Mouse (Mus musculus) megakaryocyte progenitor cell, adult 5-6 weeks (primary cell): ENCODE results near the gene Rab3d. TPM values are rescaled to one million over a fixed set of nuclear protein-coding genes. Genes with fewer than 3 reads are reported as not detected.
"Not testable (repeated sequence)": the region's sequence is repeated elsewhere in the genome, so short reads cannot be mapped to it uniquely, and the experiment has no call there.

Source experiments
- ATAC-seq: replicated peaks from 2 replicates; pipeline ENCODE4 v1.8.0; 2016; ENCODE audit warnings: mild to moderate bottlenecking, moderate TSS enrichment, inconsistent platforms; ENCODE audit not compliant: poor library complexity
- total RNA-seq, 2 experiments: library from RNA; stranded (forward) in 1 of 2; stranded (reverse) in 1 of 2; fragments of 157-497, 149-512 nt in 1 of 2; fragments of 200-1000 nt in 1 of 2; gene quantifications; 2 replicates each; pipeline versions ENCODE4 v1.2.3 to v1.2.4; 2015 to 2017

Gene Rab3d
- total RNA-seq, 2 experiments from 2014 or later = 14.5 to 37.3 TPM

DNA sequence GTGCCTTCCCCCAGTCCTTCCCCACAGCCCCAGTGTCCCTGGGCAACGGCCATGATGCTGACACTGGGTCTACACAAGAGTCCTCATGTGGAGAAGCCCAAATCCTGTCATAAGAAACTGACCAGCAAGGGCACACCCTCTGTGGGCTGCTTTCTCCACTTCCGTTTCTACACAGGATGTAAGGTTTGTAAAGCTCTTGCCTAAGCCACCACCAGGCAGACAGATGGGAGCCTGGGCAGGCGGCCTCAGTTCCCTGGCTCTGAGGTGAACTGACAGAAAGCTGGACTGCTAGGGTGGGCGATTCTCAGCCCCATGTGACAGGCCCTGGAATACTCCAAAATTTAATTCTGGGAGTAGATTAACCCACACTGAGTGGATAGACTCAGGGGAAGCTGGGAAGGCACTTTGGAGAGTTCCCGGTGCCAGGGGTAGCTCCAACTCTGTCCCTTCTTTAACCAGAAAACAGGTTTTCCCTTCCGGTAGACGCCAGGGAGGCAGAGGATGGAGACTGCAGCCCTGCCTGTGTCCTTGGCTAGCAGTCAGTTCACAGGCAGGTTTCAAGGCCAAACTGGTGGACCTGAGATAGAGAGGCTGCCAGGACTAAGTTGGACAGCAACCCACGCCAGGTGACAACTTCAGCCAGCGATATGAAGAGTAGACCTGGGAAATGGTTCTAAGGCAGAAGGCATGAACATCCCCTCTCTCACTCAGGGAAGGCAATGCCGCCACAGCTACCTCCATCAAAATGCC, 8.3 kb downstream of the Rab3d start:
- peak; percentile 94 for ATAC-seq

DNA sequence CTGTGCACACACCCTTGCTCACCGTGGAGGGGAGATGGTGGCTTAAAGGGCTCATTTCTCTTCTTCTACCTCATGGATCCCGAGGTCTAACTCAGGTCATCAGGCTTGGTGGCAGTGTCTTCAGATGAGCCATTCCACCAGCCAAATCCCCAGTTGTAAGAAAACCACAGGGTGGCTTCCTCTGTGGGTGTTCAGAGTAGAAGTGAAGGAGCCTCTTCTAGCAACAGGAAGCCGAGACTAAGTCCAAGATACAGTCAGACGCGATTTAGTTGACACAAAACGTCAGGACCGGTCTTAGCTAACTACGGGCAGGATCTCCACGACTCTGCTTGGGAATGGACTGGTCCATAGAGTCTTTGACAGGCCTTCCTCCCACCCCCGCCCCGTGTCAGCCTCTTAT, 9.8 kb downstream of the Rab3d start:
- ATAC-seq = peak; percentile 41

DNA sequence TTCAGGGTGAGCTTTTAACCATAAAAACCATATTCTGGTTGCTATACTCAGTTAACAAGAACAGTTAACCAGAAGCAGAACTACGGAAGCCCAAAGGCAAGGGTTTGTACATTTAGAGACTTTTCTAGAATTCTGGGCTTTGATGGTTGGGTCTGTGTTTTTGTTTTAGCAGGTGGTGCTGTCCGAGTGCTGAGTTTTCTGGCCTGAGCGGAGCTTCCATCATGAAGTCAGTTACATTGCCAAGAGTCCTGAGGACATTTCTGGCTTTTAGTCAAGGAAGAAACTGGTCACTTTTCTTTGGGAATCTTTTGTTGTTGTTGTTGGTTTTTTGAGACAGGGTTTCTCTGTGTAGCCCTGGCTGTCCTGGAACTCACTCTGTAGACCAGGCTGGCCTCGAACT, 14.0 kb downstream of the Rab3d start:
- no peak for ATAC-seq

DNA sequence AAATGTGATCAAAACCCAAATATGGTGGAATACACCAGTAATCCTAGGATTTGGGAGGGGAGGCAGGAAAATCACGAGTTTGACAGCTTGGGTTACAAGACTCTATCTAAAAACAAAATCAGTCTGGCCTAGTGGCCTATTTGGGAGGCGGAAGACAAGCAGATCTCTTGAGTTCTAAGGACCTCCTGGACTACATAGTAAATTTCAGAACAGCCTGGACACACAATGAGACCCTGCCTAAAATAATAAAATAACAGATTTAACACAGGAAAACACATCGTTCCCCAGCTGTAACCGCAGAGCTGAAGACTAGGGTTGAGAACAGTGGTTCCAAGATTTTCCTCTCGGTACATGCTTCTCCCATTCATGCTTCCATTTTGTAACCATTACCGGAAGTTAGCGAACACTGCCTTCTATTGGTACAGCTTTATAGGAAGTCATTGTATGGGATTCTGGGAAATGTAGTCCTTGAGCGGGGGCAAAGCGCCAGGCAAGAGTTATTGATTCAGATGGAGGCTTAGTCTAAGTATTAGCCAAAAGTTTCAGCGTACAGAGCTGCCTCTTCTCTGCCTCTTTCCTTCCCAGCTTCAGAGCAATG, 16.7 kb downstream of the Rab3d start:
- peak; percentile 100 for ATAC-seq

DNA sequence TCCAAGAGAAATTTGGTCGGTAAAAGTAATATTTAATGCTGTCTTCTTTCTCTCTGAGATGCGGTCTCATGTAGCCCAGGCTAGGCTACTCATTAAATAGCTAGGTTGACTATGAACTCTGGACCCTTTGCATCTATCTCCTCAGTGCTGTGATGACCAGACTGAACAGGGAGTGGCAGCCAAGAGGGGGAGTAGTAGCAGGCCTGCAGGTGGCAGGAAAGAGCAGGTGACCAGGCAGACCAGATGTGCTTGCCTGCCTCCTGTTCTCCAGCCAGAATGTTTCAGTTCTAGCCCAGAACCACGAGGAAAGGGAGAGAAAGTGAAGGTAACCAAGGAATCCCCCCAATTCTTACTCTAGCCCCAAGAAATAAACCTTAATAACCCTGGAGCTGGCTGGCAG, 28.8 kb downstream of the Rab3d start:
- peak; percentile 63 for ATAC-seq

DNA sequence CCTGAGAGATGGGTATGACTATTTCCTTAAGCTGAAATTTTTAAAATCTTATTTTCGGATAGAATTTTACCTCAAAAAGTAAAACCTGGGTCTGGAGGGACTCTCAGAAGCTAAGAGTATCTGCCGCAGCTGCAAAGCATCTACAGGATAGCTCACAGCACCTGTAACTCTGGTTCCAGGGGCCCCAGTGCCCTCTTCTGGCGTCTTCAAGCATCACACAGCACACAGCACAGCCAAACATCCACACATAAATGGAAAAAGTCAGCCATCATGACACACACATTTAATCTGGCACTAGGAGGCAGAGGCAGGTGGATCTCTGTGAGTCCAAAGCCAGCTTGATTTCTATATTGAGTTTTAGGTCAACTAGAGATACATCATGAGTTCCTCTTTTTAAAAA, 41.4 kb downstream of the Rab3d start:
- no peak for ATAC-seq

DNA sequence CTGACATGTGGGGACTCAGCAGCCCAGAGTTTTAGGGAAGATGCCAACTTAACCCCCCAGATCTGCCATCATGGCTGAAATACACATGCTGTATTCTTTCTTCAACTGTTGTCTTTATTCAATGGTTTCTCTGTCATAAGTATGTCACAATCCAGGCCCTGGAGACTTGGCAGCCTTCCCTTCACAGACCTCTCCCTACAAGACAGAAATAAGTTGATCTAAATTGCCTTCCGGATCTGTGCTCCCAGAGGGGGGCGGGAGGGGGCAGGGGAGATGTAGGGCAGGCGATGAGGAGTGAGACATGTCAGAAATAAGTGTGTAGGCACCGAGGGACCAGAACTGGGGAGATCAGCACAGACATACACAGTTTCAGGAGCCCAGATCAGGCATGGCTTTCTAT, 45.8 kb downstream of the Rab3d start:
- ATAC-seq = no peak

DNA sequence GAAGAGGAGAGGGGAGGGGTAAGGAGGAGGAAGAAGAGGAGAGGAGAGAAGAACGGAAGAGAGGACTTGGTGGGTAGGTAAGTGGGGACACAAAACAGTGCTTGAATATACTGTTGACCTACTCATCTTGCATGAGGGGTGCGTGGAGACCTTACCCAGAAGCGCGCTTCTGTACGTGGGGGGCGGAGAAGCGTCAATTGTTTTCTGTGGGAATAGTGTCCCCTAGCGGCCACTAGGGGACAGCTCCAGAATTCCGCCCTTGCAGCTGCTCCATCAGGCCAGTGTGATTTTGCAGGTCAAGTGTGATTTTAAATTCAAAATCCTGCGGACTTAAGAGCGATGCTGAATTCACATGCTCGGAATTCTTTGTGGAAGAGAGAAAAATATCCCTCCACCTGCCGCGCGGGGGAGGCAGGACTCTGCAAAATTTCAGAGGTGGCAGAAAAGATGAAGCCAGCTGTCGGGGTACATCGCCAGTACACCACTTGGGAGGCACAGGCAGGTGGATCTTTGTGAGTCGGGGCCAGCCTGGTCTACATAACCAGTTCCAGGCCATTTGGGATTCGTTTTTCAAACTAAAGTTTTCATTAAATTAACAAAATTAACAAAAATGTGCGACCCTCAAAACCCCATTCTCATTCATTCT, 47.0 kb downstream of the Rab3d start:
- ATAC-seq = peak; percentile 73; the same call in 1 of the 2 replicates

DNA sequence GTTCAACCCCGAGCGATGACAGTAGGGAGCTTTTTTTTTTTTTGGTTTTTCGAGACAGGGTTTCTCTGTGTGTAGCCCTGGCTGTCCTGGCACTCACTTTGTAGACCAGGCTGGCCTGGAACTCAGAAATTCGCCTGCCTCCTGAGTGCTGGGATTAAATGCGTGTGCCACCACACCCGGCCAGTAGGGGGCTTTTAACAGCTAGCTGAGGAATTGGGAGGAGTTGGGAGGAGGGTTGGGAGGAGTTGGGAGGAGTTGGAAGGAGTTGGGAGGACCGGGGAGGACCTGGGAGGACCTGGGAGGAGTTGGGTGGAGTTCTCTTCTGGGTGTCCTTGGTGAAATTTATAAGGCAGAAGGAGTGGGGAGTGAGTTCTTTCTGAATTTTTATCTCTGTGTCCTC, 48.7 kb downstream of the Rab3d start:
- ATAC-seq = not testable (repeated sequence)

DNA sequence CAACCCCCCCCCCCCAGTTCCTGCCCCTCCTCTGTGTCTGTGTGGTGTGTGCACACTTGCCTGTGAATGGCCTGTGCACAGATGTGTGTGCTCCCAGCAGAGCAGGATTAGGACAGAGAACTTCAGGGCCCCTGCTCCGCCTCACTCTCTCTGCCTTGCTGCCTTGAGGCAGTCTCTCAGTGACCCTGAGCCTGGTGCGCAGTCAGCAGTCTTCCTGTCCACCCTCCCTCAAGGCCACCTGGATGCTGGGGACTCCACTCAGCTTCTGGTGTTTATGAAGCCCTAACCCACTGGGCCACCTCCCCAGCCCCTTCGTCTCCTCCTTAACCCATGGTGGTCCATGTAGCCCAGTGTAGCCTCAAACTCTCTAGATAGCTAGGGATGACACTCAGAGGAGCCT, 50.3 kb downstream of the Rab3d start:
- ATAC-seq = no peak

DNA sequence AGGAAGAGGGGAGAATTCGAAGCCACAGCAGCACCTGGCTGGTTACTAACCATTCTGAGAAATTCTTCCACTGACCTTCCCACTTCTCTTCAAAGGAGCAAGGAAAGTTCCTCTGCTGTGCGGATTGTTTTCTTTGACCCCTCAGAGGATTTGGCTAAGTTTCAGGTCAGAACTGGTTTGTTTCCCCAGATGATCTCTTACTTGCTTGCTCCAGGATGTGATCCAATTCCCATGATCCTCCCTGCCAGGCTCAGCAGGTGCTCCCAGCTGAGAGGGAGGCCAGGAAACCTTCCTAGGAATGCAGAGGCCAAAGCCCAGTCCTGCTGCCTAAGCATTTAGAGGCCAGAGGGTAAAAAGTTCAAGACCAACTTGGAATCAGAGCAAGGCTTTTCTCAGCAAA, 51.4 kb downstream of the Rab3d start:
- ATAC-seq = no peak

DNA sequence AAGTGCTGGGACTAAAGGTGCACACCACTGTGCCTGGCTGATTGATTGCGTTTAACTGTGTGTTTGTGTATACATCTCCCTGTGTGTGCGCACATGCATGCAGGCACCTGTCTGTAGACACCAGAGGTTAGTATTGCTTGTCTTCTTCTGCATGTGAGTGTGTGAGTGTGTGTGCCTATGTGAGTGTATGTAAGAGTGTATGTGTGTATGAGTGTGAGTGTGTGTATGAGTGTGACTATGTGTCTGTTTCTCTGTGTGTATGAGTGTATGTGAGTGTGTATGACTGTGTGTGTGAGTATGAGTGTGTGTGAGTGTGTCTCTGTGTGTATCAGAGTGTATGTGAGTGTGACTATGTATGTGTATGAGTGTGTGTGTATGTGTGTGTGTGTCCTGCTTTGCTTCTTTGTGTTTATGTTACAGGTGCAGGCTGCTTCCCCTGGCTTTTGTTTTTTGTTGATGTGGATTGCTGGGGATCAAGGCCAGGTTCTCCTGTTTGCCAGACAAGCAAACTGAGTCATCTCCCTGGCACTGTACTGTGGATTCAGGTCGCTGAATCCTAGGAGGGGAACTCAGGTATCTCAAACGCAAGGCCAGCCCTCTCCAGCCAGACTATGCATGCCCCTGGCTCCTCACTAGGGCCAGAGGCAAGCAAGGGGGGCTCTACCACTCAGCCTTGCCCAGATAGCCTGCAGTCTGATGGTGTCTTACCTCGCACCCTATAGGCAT, 52.2 kb downstream of the Rab3d start:
- no peak for ATAC-seq

DNA sequence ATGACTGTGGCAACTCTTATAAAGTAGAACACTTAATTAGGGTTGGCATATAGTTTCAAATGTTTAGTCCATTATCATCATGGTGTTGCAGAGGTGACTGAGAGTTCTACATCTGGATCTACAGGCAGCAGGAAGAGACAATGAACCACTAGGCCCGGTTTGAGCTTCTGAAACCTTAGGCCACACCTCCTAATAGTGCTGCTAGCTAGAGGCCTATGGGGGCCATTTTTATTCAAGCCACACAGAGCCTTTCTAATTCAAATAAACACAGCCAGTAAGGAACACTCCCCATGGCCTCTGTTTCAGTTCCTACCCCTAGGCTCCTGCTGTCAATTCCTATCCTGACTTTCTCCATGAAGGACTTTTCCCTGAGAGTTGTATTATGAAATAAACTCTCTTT, 55.8 kb downstream of the Rab3d start:
- no peak for ATAC-seq

DNA sequence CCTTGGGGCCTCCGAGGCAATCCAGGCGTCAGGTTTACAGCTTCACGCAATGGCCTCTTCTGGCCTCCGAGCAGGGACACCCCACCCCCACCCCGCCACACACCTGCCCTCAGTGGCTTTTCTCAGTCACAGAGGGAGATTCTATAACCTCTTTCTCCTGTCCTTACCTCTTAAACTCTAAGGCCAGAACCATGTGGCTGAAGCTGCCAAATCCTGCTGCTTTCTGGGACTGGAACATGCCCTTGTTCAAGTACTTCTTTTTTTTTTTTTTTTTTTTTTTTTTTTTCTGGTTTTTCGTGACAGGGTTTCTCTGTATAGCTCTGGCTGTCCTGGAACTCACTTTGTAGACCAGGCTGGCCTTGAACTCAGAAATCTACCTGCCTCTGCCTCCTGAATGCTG, 57.6 kb downstream of the Rab3d start:
- not testable (repeated sequence) for ATAC-seq

DNA sequence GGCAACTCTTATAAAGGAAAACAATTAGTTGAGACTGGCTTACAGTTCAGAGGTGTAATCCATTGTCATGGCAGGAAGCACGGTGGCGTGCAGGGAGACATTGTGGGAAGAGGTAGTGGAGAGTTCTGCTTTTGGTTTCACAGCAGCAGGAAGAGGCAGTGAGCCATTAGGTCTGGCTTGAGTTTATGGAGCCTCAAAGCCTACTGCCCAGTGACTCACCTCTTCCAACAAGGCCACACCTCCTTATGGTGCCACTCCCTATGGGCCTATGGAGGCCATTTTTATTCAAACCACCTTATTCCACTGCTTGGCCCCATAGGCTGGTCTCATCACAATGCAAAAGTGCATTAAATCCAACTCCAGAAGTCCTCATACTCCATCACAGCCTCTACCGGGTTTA, 58.4 kb downstream of the Rab3d start:
- ATAC-seq = peak; percentile 46

DNA sequence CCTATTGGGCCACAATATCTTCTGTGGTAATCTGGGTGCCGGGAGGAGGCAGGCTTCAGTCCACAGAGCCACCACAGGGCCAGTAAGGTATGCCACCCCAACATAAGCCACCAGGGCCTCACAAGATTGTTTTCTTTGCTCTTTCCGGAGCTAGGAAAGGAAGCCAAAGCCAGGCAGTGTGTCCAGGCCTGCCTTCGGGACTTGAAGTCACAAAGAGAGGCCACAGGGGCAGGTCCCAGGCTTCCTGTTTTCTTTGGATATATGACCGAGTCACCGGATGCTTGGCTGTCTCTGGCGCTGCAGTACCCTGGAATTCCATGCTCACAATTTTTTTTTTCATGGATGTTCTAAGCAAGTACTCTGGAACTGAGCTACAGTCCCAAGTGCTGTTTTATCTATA, 59.9 kb downstream of the Rab3d start:
- ATAC-seq = no peak

DNA sequence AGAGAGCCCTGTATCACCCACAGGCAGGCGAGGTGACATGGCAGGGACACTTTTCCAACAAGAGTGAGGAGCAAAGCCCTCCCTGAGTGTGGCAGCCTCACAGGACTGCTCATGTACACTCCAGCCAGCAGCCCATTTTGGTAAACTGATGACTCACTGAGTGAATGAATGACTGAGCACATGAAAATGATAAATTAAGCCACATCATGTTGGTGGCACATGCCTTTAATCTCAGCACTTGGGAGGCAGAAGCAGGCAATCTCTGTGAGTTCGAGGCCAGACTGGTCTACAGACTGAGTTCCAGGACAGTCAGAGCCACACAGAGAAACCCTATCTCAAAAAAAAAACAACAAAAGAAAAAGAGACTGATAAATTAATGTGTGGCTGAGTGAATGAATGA, 60.5 kb downstream of the Rab3d start:
- no peak for ATAC-seq

Other genes with a start within 250 kb of the Rab3d start
- 6.5 and 8.5 TPM in 2 replicates for gene Ldlr, start 194.7 kb downstream of the Rab3d start, total RNA-seq (2015)
- 14.0 and 14.4 TPM in 2 replicates for gene Ldlr, start 194.7 kb downstream of the Rab3d start, total RNA-seq (2017)
- gene Spc24, start 157.9 kb downstream of the Rab3d start, total RNA-seq (2015) = 43.2 and 50.1 TPM in 2 replicates
- 128 and 151 TPM in 2 replicates for gene Spc24, start 157.9 kb downstream of the Rab3d start, total RNA-seq (2017)
- 0.72 and 1.2 TPM in 2 replicates for gene Kank2, start 119.4 kb downstream of the Rab3d start, total RNA-seq (2015)
- 0.71 and 1.2 TPM in 2 replicates for gene Kank2, start 119.4 kb downstream of the Rab3d start, total RNA-seq (2017)
- gene Angptl8, start 82.7 kb downstream of the Rab3d start, total RNA-seq (2015) = 0.22 and 1.8 TPM in 2 replicates
- 4.0 and 4.7 TPM in 2 replicates for gene Angptl8, start 82.7 kb downstream of the Rab3d start, total RNA-seq (2017)
- 0.64 and 1.6 TPM in 2 replicates for gene Dock6, start 65.6 kb downstream of the Rab3d start, total RNA-seq (2015)
- gene Dock6, start 65.6 kb downstream of the Rab3d start, total RNA-seq (2017) = 0.67 and 2.3 TPM in 2 replicates
- 0.12 TPM in 1 of 2 replicates, not detected in the other for gene Ccdc159, start 9.3 kb upstream of the Rab3d start, total RNA-seq (2015)
- 0.08 and 0.41 TPM in 2 replicates for gene Ccdc159, start 9.3 kb upstream of the Rab3d start, total RNA-seq (2017)
- gene Tmem205, start 9.4 kb upstream of the Rab3d start, total RNA-seq (2015) = 49.4 and 60.5 TPM in 2 replicates
- 19.7 and 22.1 TPM in 2 replicates for gene Tmem205, start 9.4 kb upstream of the Rab3d start, total RNA-seq (2017)
- 0.42 TPM in 2 replicates for gene Plppr2, start 18.8 kb upstream of the Rab3d start, total RNA-seq (2015)
- 0.21 TPM in 1 of 2 replicates, not detected in the other for gene Plppr2, start 18.8 kb upstream of the Rab3d start, total RNA-seq (2017)
- 8.1 and 9.0 TPM in 2 replicates for gene Swsap1, start 37.6 kb upstream of the Rab3d start, total RNA-seq (2015)
- gene Swsap1, start 37.6 kb upstream of the Rab3d start, total RNA-seq (2017) = 4.1 and 5.8 TPM in 2 replicates
- 3.0 and 6.0 TPM in 2 replicates for gene Epor, start 45.3 kb upstream of the Rab3d start, total RNA-seq (2015)
- 3.8 and 5.0 TPM in 2 replicates for gene Epor, start 45.3 kb upstream of the Rab3d start, total RNA-seq (2017)
- not detected in 2 replicates for gene Rgl3, start 71.3 kb upstream of the Rab3d start, total RNA-seq (2015)
- not detected in 2 replicates for gene Rgl3, start 71.3 kb upstream of the Rab3d start, total RNA-seq (2017)
- not detected in 2 replicates for gene Ccdc151, start 84.4 kb upstream of the Rab3d start, total RNA-seq (2015)
- gene Ccdc151, start 84.4 kb upstream of the Rab3d start, total RNA-seq (2017) = not detected in 2 replicates
- gene Prkcsh, start 84.6 kb upstream of the Rab3d start, total RNA-seq (2015) = 50.3 and 51.2 TPM in 2 replicates
- gene Prkcsh, start 84.6 kb upstream of the Rab3d start, total RNA-seq (2017) = 136 and 146 TPM in 2 replicates
- gene Elavl3, start 133.8 kb upstream of the Rab3d start, total RNA-seq (2015) = not detected in 2 replicates
- gene Elavl3, start 133.8 kb upstream of the Rab3d start, total RNA-seq (2017) = not detected in 2 replicates
- gene Gm49318, start 153.1 kb upstream of the Rab3d start, total RNA-seq (2015) = not detected in 2 replicates
- gene Gm49318, start 153.1 kb upstream of the Rab3d start, total RNA-seq (2017) = not detected in 2 replicates
- 4.9 and 7.1 TPM in 2 replicates for gene Zfp653, start 153.2 kb upstream of the Rab3d start, total RNA-seq (2015)
- 8.0 and 11.9 TPM in 2 replicates for gene Zfp653, start 153.2 kb upstream of the Rab3d start, total RNA-seq (2017)
- gene Ecsit, start 167.2 kb upstream of the Rab3d start, total RNA-seq (2015) = 10.1 and 12.0 TPM in 2 replicates
- gene Ecsit, start 167.2 kb upstream of the Rab3d start, total RNA-seq (2017) = 20.8 and 24.0 TPM in 2 replicates
- gene Cnn1, start 181.0 kb upstream of the Rab3d start, total RNA-seq (2015) = not detected in 2 replicates
- gene Cnn1, start 181.0 kb upstream of the Rab3d start, total RNA-seq (2017) = not detected in 2 replicates
- gene Elof1, start 199.0 kb upstream of the Rab3d start, total RNA-seq (2015) = 106 and 124 TPM in 2 replicates
- gene Elof1, start 199.0 kb upstream of the Rab3d start, total RNA-seq (2017) = 43.6 and 49.6 TPM in 2 replicates
- 3.3 and 4.1 TPM in 2 replicates for gene Acp5, start 217.5 kb upstream of the Rab3d start, total RNA-seq (2015)
- 2.9 and 5.3 TPM in 2 replicates for gene Acp5, start 217.5 kb upstream of the Rab3d start, total RNA-seq (2017)
- 21.8 and 25.4 TPM in 2 replicates for gene Pigyl, start 238.7 kb upstream of the Rab3d start, total RNA-seq (2015)
- 28.4 and 31.8 TPM in 2 replicates for gene Pigyl, start 238.7 kb upstream of the Rab3d start, total RNA-seq (2017)